Mouse (Mus musculus): ENCODE measurements at regions not wholly inside any gene's neighbourhood (a gene's known extent, or its start where the extent isn't known, plus 50 kb on each side); places are given as distances from the start of the nearest gene placed in this dataset.
A peak's percentile ranks its signal among the peaks of the same experiment; 100 is the strongest.

GRCm38 (mm10) chr10:6053207-6053606 is 131.0 kb upstream of the Rgs17 start:
- no peak for DNase-seq

GRCm38 (mm10) chr10:6043358-6043757 is 121.2 kb upstream of the Rgs17 start:
- DNase-seq: no peak

- no peak for DNase-seq
These were observed 117.6 kb upstream of the Rgs17 start for GRCm38 (mm10) chr10:6039771-6040170.

- peak; percentile 80 for DNase-seq
These were observed 113.7 kb upstream of the Rgs17 start for GRCm38 (mm10) chr10:6035792-6036487.

GRCm38 (mm10) chr10:6032469-6032868 is 110.3 kb upstream of the Rgs17 start:
- DNase-seq: no peak

- DNase-seq: no peak
These were observed 105.4 kb upstream of the Rgs17 start for GRCm38 (mm10) chr10:6027551-6027950.

- no peak for DNase-seq
These were observed 104.1 kb upstream of the Rgs17 start for GRCm38 (mm10) chr10:6026317-6026716.

GRCm38 (mm10) chr10:6022609-6023283 is 100.5 kb upstream of the Rgs17 start:
- DNase-seq: no peak

GRCm38 (mm10) chr10:6020944-6021684 is 98.9 kb upstream of the Rgs17 start:
- peak; percentile 10 for DNase-seq

GRCm38 (mm10) chr10:6013743-6014142 is 91.5 kb upstream of the Rgs17 start:
- no peak for DNase-seq

GRCm38 (mm10) chr10:6011541-6011940 is 89.3 kb upstream of the Rgs17 start:
- no peak for DNase-seq

GRCm38 (mm10) chr10:6011029-6011428 is 88.8 kb upstream of the Rgs17 start:
- DNase-seq: peak; percentile 9

- DNase-seq: no peak
These were observed 85.2 kb upstream of the Rgs17 start for GRCm38 (mm10) chr10:6007238-6007972.

- no peak for DNase-seq
These were observed 59.2 kb upstream of the Rgs17 start for GRCm38 (mm10) chr10:5981433-5981832.

- no peak for DNase-seq
These were observed 56.3 kb upstream of the Rgs17 start for GRCm38 (mm10) chr10:5978534-5978933.
